Mouse (Mus musculus) ES-E14 (cell line): ENCODE measurements around the gene Scn8a. TPM values are rescaled to one million over a fixed set of nuclear protein-coding genes. Genes with fewer than 3 reads are reported as not detected.

Experiments used
- DNase-seq: peaks from one replicate; pipeline ENCODE4 v3.0.0-alpha.2; 2013; ENCODE audit warnings: low read depth, low spot score
- H3K27ac ChIP-seq: 2 replicates; pipeline ENCODE4 v1.5.1; 2012; ENCODE audit warnings: low read depth, mild to moderate bottlenecking, low read length, moderate library complexity, mixed read lengths; ENCODE audit not compliant: poor library complexity, insufficient read depth, severe bottlenecking
- H3K36me3 ChIP-seq: 2 replicates; pipeline ENCODE4 v1.6.1; 2012; ENCODE audit warnings: mild to moderate bottlenecking, low read length, moderate library complexity, mixed read lengths; ENCODE audit not compliant: control insufficient read depth, poor library complexity, insufficient read depth, severe bottlenecking
- H3K4me1 ChIP-seq, 2 experiments: fragments of 150-350 bp in 1 of 2; sonication (generic) in 1 of 2; 2 replicates each; pipeline ENCODE4 v1.6.1; 2012; ENCODE audit warnings: low read length in 2 of 2, mild to moderate bottlenecking in 1 of 2, mixed read lengths in 1 of 2; ENCODE audit not compliant: control insufficient read depth in 2 of 2, insufficient read depth in 2 of 2, poor library complexity in 1 of 2
- H3K4me3 ChIP-seq, 2 experiments: fragments of 150-350 bp in 1 of 2; sonication (generic) in 1 of 2; 2 replicates each; pipeline ENCODE4 v1.5.1; 2012; ENCODE audit warnings: low read length in 2 of 2, low read depth in 1 of 2, mild to moderate bottlenecking in 1 of 2, mixed read lengths in 1 of 2; ENCODE audit not compliant: insufficient read depth in 1 of 2, poor library complexity in 1 of 2, severe bottlenecking in 1 of 2
- H3K9ac ChIP-seq: 2 replicates; pipeline ENCODE4 v1.6.1; 2012; ENCODE audit warnings: low read depth, mild to moderate bottlenecking, low read length, mixed read lengths; ENCODE audit not compliant: poor library complexity, insufficient read depth, severe bottlenecking
- H3K9me3 ChIP-seq: fragments of 150-350 bp; sonication (generic); 2 replicates; pipeline ENCODE4 v1.6.1; 2012; ENCODE audit warnings: low read depth, mild to moderate bottlenecking, low read length; ENCODE audit not compliant: control insufficient read depth, insufficient read depth
- CHD2 ChIP-seq: IDR thresholded peaks from 2 replicates; pipeline ENCODE4 v1.6.1; 2014; ENCODE audit warnings: mild to moderate bottlenecking, low read depth, low read length, inconsistent platforms
- HCFC1 ChIP-seq: IDR thresholded peaks from 2 replicates; pipeline ENCODE4 v1.6.1; 2012; ENCODE audit warnings: low read length, inconsistent platforms, borderline replicate concordance; ENCODE audit not compliant: insufficient read depth
- MAFK ChIP-seq: IDR thresholded peaks from 2 replicates; pipeline ENCODE4 v1.6.1; 2014; ENCODE audit warnings: mild to moderate bottlenecking, low read depth, low read length, inconsistent platforms; ENCODE audit not compliant: insufficient read depth
- ZC3H11A ChIP-seq: IDR thresholded peaks from 2 replicates; pipeline ENCODE4 v1.6.1; 2012; ENCODE audit warnings: low read depth, mild to moderate bottlenecking, inconsistent platforms, low read length, borderline replicate concordance
- ZNF384 ChIP-seq: IDR thresholded peaks from 2 replicates; pipeline ENCODE4 v1.6.1; 2012; ENCODE audit warnings: low read depth, low read length, inconsistent platforms
- in situ Hi-C, 2 experiments: fragments of 600-800 bp; cut with MboI; formaldehyde crosslinking; loops; one replicate each; pipeline ENCODE4 v1.15.1; 2025; ENCODE audit warnings: low sequenced_read_pairs in 2 of 2, inconsistent platforms in 1 of 2; ENCODE audit not compliant: unreplicated experiment in 2 of 2
- total RNA-seq: library from RNA; depleted of rRNA; stranded (reverse); fragments of 300-350 nt; gene quantifications from 2 replicates; pipeline ENCODE4 v1.2.3, GENCODE M21; 2012

The Scn8a gene
- total RNA-seq, 1 experiment, result 6.1 TPM

- Histone ChIP-seq H3K9me3 (no peaks in the 10 kb centered on the region), H3K4me1 (no peaks in the 10 kb centered on the region; a peak in 1 of 4 replicates), H3K4me3 (no peak overlapping the region), H3K36me3 (no peaks in the 10 kb centered on the region), H3K27ac (no peak overlapping the region), H3K9ac (no peak overlapping the region)
- in situ Hi-C loops, result no loop called here
- peak; percentile 39; the same call in 1 of the 2 replicates for TF ChIP-seq ZC3H11A
- TF ChIP-seq HCFC1, result no peak
- peak; percentile 59 for DNase-seq
Measured at GRCm38 (mm10) chr15:100838607-100839207, 31.0 kb upstream of the Scn8a start.

DNA sequence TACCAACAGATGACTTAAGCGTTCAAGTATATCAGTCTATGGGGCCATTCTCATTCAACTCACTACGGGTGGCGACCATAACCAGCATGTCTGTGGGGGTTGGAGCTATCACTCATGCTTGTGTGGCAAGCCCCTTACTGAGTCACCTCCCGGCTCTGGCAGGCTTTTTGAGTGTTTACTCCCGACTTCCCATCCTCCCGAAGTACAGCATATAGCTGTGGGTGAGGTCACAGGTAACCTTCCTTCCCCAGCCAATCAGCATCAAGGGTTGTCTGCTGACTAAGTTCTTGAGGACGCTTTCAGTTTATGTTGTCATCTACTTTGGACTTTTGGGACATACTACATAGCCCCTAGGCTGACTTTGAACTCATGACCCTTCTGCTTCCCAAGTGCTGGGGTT lies 25.3 kb upstream of the Scn8a start:
- no peaks in the 10 kb centered on the region for H3K36me3 ChIP-seq
- no peak overlapping the region for H3K4me3 ChIP-seq
- TF ChIP-seq HCFC1 (no peak), MAFK (no peak), ZC3H11A (no peak), CHD2 (no peak), ZNF384 (no peak)
- H3K9me3 ChIP-seq, result no peaks in the 10 kb centered on the region
- H3K27ac ChIP-seq, result no peak overlapping the region
- no peak overlapping the region for H3K9ac ChIP-seq
- no peak for DNase-seq
- in situ Hi-C loops, result no loop called here
- H3K4me1 ChIP-seq, result no peaks in the 10 kb centered on the region

DNA sequence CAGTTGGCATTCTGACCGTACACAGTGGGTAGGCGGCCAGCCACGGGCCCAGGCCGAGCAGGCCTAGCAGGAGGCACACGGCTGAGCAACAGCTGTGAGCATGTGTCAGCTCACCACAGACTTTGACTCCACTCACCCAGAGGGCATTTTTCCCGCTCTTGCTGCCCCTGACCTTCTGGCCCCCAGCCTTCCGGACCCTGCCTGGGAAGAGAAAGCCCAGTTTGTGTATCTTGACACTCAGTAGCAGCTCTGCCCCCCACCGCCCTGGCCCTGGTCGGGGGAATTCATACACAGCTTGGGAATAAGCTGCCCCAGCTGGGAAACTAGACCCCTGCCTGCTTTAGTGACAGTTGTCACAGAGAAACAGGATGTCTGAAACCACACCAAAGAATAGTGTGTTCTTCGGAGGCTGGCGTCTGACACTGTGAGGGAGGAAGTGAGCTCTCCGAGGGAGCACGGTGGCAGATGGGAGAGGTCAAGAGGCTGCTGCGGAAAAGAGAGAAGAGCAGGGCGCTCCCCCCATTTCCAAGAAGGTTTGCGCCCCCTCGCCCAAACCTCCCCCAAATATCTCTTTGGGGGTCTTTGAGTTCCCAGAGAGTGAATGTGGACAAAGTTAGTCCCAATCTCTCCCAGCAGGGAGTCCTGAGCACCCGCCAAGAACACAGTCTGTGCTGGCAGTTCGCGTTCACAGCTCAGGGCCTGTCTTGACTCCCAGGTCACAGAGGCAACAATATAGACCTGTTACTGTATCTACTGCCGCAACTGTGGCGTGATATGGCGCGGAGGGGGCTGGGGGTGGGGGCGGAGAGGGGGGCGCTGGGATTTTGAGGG lies 24.4 kb upstream of the Scn8a start:
- Histone ChIP-seq H3K9me3 (no peaks in the 10 kb centered on the region), H3K4me1 (no peaks in the 10 kb centered on the region), H3K36me3 (no peaks in the 10 kb centered on the region), H3K27ac (no peak overlapping the region), H3K4me3 (peak overlapping the region in 1 of 2 experiments; percentile 4; a peak in 1 of 4 replicates), H3K9ac (no peak overlapping the region)
- in situ Hi-C loops, result no loop called here
- DNase-seq, result no peak
- TF ChIP-seq ZNF384, result no peak

DNA sequence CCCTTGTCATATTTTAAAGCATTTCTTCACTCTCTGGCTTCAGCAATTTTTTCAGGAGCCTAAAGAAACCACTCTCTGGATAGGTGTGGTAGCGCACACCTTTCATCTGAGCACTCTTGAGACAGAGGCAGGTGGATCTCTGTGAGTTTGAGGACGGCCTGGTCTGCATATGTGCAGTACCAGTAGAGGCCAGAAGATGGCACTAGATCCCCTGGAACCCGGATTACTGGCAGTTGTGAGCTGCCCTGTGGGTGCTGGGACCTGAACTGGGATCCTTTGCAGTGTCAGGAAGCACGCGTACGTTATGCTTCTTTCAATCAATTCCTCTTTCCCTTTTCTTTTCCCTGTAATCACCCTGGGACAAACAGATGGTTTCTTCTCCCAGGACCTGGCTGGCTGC lies 22.5 kb upstream of the Scn8a start:
- H3K9ac ChIP-seq, result no peak overlapping the region
- no peaks in the 10 kb centered on the region for H3K4me1 ChIP-seq
- DNase-seq, result no peak
- no peaks in the 10 kb centered on the region for H3K36me3 ChIP-seq
- no peaks in the 10 kb centered on the region for H3K9me3 ChIP-seq
- in situ Hi-C loops, result no loop called here
- H3K27ac ChIP-seq, result no peak overlapping the region
- H3K4me3 ChIP-seq, result no peak overlapping the region
- no peak for TF ChIP-seq MAFK
- TF ChIP-seq ZC3H11A, result peak; percentile 37; the same call in 1 of the 2 replicates

GRCm38 (mm10) chr15:100857586-100857985 lies 12.1 kb upstream of the Scn8a start:
- no peaks in the 10 kb centered on the region for H3K4me1 ChIP-seq
- no peak for TF ChIP-seq ZC3H11A
- no peak for TF ChIP-seq MAFK
- no peak for TF ChIP-seq CHD2
- TF ChIP-seq ZNF384, result no peak
- no peak for TF ChIP-seq HCFC1
- H3K4me3 ChIP-seq, result no peak overlapping the region
- in situ Hi-C loops, result no loop called here
- H3K9me3 ChIP-seq, result no peaks in the 10 kb centered on the region
- no peak overlapping the region for H3K27ac ChIP-seq
- DNase-seq, result no peak
- no peak overlapping the region for H3K9ac ChIP-seq
- H3K36me3 ChIP-seq, result no peaks in the 10 kb centered on the region
